Mouse (Mus musculus) lung, postnatal 25 days (tissue): ENCODE measurements around the gene Wbp1.

Source experiments
- DNase-seq: peaks from one replicate; pipeline ENCODE4 v3.0.0; 2022; ENCODE audit warnings: low spot score

Gene Wbp1

GRCm38 (mm10) chr6:83120930-83121862, at the start of gene Wbp1:
TSS of gene Wbp1 (minus strand) at chr6:83121559.
- peak; percentile 99 for DNase-seq

GRCm38 (mm10) chr6:83171063-83171462, 49.7 kb upstream of the Wbp1 start:
- DNase-seq, result no peak

GRCm38 (mm10) chr6:83169872-83170271, 48.5 kb upstream of the Wbp1 start:
- no peak for DNase-seq

- DNase-seq, result no peak
These were observed 44.9 kb upstream of the Wbp1 start for GRCm38 (mm10) chr6:83166243-83166630.

- DNase-seq, result peak; percentile 94
These were observed 44.4 kb upstream of the Wbp1 start, which contains the start of gene Dctn1 for GRCm38 (mm10) chr6:83165607-83166242. TSS of gene Dctn1 (plus strand) at chr6:83165920.

GRCm38 (mm10) chr6:83165026-83165606, 43.8 kb upstream of the Wbp1 start:
- no peak for DNase-seq

- DNase-seq, result peak; percentile 70
These were observed 41.3 kb upstream of the Wbp1 start for GRCm38 (mm10) chr6:83162701-83163100.

- DNase-seq, result peak; percentile 43
These were observed 40.7 kb upstream of the Wbp1 start for GRCm38 (mm10) chr6:83161921-83162641.

- DNase-seq, result no peak
These were observed 40.1 kb upstream of the Wbp1 start for GRCm38 (mm10) chr6:83161442-83161841.

- DNase-seq, result peak; percentile 65
These were observed 38.1 kb upstream of the Wbp1 start for GRCm38 (mm10) chr6:83159456-83159855.

- peak; percentile 31 for DNase-seq
These were observed 34.9 kb upstream of the Wbp1 start, which contains the start of the genes Wdr54 and 1700003E16Rik for GRCm38 (mm10) chr6:83156259-83156684. TSS of gene Wdr54 (minus strand) at chr6:83156397. TSS of gene 1700003E16Rik (plus strand) at chr6:83156404.

GRCm38 (mm10) chr6:83155552-83156238, 34.3 kb upstream of the Wbp1 start:
- DNase-seq, result no peak

- no peak for DNase-seq
These were observed 32.1 kb upstream of the Wbp1 start for GRCm38 (mm10) chr6:83153485-83153884.

- DNase-seq, result no peak
These were observed 31.7 kb upstream of the Wbp1 start for GRCm38 (mm10) chr6:83153038-83153437.

- no peak for DNase-seq
These were observed 30.4 kb upstream of the Wbp1 start for GRCm38 (mm10) chr6:83151721-83152120.

GRCm38 (mm10) chr6:83147280-83147679, 25.9 kb upstream of the Wbp1 start:
- DNase-seq, result no peak

- DNase-seq, result no peak
These were observed 24.4 kb upstream of the Wbp1 start for GRCm38 (mm10) chr6:83145805-83146204.

- no peak for DNase-seq
These were observed 23.9 kb upstream of the Wbp1 start for GRCm38 (mm10) chr6:83145209-83145608.

- DNase-seq, result no peak
These were observed 21.5 kb upstream of the Wbp1 start for GRCm38 (mm10) chr6:83142886-83143285.

GRCm38 (mm10) chr6:83142211-83142731, 20.9 kb upstream of the Wbp1 start:
- DNase-seq, result no peak

- DNase-seq, result no peak
These were observed 20.3 kb upstream of the Wbp1 start for GRCm38 (mm10) chr6:83141636-83142035.
